Mouse (Mus musculus) spleen, adult 12 weeks (tissue): ENCODE measurements around the gene Apip.

Source experiments
- DNase-seq: peaks from one replicate; pipeline ENCODE4 v3.0.0; 2022; ENCODE audit warnings: low spot score

Apip gene

DNA sequence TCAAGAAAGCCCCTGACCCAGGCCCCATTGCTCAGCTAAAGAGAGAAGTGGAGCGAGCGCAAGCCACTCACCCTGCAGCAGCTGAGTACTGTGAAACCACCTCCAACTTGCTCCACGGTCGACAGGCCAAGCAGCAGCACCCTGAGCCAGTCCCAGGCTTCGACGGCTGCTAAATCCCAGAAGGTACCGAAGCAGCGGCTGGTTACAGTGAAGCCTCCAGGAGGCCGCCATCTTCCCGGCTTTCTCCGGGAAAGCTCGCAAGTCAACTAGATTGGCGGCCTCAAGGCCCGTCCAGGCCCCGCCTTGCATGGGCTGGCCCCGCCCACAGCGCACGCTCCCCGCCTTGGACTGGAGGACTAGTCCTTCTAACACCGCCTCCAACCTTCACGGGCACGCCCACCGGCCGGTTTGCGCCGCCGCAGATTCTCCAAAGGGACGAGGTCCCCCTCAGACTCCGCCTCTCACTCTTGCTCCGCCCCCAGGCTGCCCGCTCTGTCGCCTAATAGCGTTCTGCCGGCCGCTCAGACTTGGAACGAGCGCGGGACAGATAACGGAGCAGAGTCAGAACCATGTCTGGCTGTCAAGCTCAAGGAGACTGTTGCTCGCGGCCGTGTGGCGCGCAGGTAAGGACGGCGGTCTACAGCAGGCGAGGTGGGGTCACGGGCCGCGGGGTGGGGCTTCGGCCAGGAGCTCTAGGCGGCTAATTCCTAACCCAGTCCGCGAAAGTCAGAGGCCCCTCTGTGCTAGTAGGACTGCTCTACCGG, at the start of gene Apip, which contains the start of gene Pdhx:
Apip (plus strand) TSS at position 457 of the 764 bp plus-strand sequence.
Pdhx (minus strand) TSS at position 295 of the 764 bp plus-strand sequence.
- peak; percentile 100 for DNase-seq

DNA sequence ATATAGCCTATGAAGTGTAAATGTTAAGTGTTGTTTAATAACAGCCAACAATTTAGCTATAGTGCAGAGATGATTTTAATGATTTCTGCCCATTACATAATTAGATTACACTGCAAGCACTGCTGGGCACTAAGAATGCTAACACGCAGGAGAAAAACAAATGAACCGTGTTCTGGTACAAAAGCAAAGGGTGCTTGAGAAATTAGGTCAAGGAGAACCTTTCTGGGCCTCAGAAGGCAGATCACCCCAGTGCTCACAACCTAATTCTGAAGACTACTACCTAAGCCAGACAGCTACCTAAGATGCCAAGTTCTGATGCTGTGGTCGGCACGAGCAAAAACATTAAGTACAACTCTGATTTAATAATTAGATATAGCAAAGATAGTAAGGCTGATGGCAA, 35.6 kb upstream of the Apip start:
- no peak for DNase-seq

DNA sequence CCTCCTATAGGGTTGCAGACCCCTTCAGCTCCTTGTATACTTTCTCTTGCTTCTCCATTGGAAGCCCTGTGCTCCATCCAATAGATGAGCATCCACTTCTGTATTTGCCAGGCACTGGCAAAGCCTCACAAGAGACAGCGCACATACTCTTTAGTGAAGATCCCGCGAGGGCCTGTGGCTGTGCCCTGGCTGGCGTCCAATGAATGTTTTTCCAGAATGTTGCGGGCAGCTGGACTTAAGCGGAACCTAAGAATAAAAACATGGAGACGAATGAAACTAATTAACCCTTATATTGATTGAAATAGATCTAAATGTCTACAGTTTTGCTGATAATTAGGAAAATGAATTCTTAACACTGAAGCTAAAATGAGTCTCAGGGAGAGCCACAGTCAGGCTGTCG, 32.6 kb upstream of the Apip start:
- no peak for DNase-seq

DNA sequence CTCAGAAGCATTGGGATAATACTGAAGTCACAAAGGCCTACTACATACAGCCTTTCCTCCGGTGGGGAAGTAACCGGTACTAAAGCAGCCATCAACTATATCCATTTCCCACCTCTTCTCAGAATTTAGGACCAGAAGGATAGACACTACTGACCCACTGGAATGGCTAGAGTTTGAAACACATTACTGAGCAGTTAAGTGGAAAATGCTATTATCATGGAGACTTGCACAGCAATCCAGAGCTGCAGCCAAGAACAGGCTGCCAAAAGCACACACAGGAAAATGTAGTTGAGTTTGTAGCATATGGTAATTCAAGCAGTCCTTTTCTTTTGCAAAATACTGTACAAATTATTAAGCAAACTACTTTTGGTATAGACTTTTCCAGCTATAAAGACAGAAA, 28.2 kb upstream of the Apip start:
- DNase-seq, result no peak

DNA sequence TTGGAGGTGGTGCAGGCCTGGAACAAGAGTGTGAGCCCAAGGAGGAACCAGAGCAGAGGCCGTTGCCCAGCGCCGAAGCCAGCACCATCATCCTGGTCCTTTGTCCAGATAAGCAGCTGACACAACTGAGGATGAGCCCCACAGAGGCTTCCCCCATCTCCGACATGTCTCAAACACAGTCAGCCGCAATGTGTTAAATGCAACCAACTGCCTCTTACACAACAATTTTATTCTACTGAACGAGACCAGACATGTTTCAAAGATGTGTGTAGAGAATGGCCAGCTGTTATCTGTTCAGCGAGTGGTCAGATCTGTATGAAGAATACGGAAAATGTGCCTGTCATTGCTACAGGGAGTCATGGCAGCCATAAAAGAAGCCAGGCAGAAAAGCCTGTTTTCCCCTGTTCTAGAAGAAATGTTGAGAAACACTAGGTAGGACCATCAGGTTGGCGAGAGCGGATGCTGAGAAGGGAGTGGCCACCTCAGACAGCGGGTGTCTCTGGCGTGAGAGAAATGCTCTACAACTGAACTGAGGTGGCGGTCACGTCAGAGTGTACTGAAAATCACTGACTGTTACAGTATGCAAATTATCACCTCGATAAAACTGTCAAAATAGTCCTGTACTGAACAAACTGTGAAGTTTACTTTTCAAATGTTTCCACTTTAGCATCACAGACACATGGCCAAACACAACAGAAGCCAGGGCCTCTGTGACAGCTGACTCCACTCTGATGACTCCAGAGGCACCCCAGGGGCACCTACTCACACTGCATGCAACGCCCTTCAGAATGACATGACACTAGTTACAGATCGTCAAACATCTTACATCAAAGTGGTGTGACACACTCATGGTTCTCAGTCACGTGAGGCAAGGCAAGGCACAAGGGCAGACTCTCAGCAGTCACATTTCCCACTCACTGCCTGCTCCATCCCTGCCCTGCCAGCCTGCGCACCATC, 21.3 kb upstream of the Apip start:
- DNase-seq, result peak; percentile 5

DNA sequence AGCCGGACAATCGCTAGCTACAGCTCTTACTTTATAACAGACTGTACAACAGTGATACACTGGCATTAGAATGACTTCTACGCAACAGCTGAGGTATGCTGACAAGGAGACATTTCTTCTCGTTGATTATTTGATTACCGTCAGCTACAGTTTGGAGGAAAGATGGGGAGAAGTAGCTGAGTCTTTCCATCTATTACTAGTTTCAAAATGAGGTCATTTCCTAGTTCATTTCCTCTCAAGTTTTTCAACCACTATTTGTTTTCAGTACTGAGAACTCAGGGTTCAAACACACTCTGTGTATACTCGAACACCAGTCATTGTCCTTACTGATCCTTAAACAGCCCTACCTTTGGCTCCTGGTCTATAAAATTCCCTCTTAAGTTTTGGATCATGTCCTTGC, 17.7 kb upstream of the Apip start:
- DNase-seq, result no peak

DNA sequence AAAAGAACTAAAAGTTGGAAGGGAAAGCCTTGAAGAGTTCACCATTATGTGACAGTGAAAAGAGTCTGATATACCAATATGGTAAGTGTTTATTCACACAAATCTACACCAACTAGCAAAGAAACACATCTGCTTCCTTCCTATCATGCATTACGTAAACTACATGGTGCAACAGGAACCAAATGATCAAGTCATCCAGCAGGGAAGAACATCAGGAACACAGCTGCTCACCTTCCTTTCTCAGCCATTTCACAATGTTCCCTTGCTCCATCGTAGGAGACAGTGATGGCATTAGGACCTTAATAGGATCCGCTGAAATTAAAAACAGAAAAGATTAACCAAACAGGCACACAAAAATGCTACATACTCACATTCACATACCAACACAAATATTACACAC, 15.2 kb upstream of the Apip start:
- no peak for DNase-seq

DNA sequence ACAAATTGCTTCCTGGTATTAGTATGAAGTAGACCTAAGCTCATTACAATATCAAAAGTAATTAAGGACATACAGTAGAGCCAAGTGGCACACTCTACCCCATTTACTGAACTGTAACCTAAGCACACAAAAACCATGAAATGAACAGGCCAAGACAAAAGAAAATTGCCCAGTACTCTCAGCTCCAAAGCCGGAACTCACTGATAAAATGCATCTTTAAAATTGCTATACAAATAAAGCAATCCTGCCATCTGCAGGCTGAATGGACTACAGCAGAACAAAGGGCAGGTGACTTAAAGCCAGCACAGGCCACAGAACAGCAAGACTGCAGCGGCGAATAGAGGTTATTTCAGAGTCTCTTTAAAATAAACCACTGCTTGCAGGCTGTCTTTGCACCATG, 10.6 kb upstream of the Apip start:
- no peak for DNase-seq

DNA sequence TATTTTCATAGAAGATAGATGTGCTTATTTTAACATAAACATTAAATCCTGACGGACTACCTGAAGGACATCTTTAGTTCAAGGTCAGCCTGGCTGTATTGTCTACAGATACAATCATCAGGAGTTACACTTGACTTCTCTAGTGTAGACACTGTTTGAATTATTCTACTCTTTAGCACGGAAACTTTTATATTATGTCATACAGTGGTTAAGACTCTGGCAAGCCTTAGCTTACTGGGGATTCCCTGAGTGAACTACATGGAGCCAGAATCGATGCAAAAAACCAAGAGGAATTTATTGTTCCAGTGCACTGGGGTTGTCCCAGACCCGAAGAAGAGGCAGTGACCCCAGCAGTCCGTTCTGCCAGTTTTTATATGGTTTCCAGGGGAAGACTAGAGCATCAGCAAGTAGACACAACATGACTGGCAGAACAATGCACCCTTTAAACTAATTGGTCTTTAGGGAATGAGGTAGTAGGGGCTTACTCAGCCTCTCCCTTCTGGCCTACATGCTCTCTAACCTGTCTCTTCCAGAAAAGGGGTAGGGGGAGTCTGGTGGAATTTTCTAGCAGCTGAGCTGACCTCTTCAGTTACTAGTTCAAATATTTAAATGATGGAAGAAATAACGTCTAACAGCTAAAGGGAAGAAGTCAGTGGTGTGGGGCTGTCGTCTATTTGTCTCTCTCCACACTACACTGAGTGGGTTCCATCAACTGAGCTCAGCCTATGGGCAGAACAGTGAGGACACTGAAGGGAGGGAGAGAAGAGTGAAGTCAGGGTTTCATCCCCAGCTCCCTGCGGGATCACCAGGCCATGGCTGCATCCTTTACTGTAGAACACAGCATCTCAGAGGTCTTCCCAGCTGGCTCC, 6.6 kb upstream of the Apip start:
- DNase-seq, result no peak

DNA sequence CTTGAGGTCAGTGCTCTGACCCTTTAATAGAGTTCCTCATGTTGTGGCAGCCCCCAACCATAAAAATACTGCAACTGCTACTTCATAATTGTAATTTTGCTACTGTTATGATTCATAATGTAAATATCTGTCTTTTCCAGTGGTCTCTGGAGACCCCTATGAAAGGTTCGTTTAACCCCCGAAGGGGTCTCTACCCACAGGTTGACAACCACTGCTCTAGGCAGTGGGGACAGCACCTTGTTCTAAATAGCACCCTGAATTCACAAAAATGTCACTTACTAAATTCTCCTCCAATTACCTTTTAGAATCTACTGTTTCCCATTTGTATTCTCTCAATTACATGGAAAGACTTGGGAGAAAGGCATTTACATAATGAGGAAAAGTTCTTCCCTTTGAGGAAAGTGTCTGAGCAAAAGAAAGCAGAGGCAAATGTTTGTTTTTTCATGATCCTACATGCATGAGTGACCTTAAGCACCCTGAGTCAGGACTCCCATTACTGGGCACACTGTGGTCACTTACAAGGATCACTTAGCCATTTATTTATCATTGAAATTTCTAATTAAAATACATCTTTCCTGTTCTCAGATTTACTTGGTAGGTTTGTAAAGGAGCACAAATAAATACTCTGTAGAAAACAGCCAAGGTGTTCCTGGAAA, 5.8 kb upstream of the Apip start:
- no peak for DNase-seq

DNA sequence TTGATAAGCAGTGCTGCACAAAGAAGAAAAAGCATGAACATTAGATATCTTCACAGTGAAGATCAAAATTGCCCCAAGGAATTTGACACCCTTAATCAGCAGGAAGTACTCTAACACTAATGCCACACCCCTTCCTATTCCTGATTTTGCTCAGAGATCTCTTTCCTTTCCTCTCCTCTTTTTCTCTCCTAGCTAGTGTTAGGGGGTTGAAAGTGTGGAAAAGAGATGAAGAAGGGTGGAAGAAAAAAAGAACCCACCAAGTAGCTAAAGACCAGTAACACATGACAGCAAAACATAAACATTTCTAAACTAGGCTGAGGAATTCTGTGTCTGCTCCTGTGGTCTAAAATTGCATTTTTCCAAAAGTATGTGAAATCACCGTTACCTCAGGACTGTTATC, 4.9 kb upstream of the Apip start:
- no peak for DNase-seq

DNA sequence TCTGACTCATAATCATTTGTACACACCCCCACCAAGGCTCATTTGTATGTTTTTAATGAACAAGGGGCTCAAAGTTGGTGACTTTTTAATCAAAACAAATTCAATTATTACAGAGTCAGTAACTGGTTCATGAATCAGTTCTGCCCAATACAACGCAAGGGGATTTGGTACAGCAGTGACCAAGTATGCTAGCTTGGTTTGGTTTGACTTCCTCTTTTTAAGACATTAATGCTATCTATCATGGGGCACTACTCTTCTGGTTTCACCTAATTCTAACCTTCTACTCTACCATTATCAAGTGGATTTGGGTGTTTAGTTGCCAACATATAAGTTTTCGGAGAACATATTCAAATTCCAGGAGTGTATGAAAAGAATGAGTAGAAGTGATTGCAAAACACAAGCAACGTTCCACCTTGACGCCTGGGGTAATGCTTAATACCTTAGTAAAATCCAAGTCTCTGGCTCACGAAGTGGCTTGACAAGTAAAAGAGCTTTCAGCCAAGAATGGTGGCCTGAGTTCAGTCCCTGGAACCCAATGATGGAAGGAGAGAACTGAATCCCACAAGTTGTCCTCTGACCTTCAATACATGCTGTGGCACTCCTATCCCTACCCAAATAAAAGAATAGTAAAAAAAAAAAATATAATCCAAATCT, 3.6 kb upstream of the Apip start:
- DNase-seq, result no peak

DNA sequence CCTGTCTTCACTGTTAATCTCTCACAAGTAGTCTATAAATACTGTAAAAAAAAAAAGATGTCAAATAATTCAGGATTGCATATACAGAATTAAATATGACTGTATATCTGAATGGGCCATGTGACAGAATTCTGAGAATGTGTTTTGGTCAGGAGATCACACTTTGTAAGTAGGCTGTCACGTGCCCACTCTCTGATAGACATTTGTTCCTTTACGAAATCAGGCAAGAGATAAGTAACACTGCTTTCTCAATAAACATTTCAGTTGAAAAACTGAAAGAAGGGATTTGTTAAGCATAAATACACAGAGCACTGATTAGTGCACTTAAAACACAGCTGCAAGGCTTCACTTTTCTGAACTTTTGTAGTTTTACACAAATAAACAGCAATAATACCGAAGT, 2.9 kb upstream of the Apip start:
- DNase-seq, result no peak

DNA sequence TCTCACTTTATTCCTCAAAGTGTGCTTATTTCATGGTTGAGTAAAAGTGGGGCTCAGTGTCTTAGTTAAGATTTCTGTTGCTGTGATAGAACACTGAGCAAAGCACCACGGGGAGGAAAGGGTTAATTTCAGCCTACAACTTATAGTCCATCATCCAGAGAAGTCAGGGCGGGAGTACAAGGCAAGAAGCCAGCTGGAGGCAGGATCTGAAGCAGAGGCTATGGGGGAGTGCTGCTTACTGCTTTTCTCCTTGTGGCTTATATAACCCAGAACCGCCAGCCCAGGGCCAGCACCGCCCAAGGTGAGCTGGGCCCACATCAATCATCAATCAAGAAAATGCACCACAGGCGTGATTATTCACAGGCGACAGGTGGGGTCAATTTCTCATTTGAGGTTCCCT, 7.6 kb downstream of the Apip start:
- no peak for DNase-seq

DNA sequence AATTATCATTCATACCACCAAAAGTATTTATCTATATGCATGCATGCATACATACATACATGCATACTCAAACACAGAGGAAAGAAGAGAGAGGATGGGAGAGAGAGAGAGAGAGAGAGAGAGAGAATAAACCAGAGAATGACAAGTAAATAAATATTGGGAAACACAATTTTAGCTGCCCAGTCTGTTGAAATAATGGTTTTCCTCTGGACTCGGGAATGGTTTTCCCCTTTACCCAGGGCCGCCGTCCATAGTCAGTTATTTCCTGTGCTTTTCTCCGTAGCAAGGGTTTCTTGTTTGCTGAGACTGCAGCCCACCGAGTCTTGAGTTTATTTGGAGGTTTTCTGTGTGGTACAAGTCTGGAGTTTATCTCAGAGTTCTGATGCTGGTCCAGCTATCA, 8.2 kb downstream of the Apip start:
- no peak for DNase-seq

DNA sequence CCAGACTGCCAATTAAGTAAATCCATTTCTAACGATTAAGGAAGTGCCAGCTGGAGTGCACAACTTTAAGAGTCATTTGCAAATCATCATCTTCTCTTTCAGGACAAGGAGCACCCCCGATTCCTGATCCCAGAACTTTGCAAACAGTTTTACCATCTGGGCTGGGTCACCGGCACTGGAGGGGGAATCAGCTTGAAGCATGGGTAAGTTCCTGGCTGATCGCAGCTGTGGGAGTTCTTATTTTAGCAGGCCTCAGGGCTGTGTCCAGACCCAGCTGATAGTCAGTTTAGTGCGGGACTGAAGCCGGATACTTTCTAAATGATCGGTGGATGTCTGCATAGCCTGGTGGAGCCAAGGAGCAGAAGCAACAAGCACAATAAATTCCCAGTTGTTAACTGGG, 9.4 kb downstream of the Apip start:
- DNase-seq, result no peak

DNA sequence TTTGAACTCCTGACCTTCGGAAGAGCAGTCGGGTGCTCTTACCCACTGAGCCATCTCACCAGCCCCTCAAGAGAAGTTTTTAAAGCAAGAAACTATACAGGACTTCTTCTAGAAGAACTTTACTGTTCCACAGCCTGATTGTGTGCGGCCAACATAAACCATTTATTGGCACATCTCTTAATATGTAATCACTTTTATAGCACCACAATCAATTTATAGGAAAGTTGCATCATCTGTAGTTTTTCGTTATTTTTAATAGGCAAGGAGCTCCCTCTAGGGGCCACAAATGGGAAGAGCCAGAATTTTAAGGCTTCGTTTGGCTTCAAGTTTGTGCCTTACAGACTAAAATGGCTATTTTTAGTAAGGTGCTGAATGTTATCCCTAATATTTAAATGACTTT, 11.0 kb downstream of the Apip start:
- no peak for DNase-seq

DNA sequence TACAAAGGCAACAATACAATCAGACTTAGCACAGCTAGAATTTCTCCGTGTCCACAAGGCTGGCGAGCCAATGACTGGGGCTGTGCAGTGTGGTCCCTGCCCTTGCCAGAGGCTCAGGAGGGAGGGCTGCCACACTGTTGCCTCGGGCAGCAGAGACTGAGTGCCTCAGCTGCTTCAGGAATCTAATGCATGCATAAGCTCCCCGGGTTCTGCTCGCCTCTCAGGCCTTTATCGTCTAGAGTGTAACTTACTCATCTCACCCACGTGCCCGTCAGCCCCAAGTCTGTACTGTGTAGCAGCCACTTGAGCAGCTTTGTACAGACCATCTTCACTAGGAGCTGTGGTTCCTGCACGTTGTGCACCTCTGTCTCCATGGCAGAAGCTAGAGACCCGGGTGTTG, 12.2 kb downstream of the Apip start:
- DNase-seq, result no peak

DNA sequence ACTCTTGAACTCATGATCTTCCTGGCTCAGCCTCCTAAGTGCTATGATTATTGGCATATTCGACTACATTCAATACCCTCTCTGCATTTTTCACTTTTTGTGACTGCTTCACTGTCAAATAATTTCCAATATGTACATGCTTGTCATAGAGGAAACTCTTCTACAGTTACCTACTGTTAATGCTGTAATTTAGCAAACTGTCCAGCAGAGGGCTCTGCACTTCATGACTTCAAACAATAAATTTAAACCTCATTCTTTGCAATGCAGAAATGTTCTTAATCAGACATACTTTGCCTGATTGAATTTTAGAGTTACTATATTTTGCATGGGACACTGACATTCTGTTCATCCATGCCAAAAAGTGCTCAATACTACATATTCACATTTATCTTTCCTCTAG, 13.0 kb downstream of the Apip start:
- no peak for DNase-seq

DNA sequence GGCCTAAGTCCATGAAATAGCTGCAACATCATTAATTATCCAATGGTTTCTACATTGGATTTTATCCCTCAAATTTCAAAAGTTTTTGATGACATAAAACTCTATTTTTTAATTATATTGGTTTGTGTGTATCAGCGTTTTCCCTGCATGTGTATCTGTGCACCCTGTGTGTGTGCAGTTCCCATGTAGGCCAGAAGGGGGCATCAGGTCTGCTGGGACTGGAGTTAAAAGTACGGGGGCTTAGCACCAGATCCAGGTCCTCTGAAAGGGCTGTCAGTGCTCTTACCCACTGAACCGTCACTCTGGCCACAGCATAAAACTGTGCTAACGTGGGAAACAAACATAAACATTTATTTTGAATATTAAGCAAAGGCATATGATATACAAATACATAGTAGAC, 14.6 kb downstream of the Apip start:
- DNase-seq, result no peak

DNA sequence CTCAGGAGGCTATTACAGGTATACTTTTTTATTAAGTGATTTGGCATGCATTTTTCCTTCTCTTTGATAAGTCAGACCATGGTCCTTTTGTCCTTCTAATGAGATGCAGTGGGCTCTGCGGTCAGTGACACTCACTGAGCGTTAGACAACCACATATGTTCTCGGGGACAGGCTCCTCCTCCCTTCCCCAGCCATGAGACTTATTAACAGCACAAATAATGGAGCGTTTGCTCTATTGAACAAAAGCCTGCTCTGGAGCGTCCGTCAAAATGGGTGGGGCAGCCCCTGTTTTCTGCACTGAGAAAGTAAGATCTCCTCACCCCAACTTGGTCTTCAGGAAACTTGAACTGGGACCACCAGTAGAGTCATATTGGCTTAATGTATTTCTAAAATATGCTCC, 16.0 kb downstream of the Apip start:
- no peak for DNase-seq
